Mouse (Mus musculus): Measurements from ENCODE around the gene Upk3b. TPM values are rescaled to one million over a fixed set of nuclear protein-coding genes. Genes with fewer than 3 reads are reported as not detected.

The Upk3b gene
- total and polyA plus RNA-seq, 3 experiments, result 0.09 TPM; not detected in 2

DNA sequence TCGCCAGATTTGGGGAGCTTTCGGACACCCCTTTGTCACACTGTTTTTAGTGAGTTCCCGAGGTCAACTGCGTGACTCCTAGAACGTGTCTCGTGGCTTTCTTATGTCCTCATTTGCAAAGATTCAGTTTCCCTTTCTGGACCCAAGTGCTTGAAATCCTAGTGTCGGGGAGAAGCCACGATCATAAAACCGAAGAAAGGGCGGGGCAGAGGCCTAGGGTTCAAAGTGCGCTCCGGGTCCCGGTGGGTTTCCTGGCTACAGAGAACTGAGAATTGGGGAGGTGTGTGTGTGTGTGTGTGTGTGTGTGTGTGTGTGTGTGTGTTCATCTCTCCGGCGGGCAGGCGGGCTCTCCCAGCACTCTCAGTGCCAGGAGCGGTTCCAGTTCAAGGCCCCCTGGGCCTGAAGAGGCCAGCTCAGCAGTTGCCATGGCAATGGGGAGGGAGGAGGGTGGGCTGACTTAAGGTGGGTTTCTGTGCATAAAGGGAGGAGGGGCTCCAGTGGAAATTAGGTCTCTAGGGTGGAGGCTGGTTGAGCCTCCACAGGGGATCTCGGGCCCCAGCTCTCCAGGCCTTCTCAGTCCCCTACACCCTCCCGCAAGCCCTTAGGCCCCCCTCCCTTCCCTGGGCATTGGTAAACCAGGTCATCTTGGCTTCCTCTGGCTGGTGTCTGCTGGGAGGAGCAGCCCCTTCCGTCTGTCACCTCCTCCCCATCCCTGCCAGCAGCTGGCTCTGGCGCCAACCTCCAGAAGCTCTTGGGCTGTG is 46.8 kb downstream of the Upk3b start:
- H3K36me3 ChIP-seq (replicated peaks in 1 of 2; ENCODE audit: control insufficient read depth in 1 of 2, insufficient read depth in 1 of 2, low read length in 1 of 2), result no peaks in the 10 kb centered on the region
- DNase-seq (ENCODE audit: extremely low read depth), result no peak
- peaks cover 66% of the 10 kb centered on the region for H3K27me3 ChIP-seq (replicated peaks)
- H3K9me3 ChIP-seq (replicated peaks; ENCODE audit: low read length), result peaks cover 5% of the 10 kb centered on the region
- H3K79me2 ChIP-seq (replicated peaks; ENCODE audit: control insufficient read depth, extremely low read depth, insufficient read depth, poor library complexity, severe bottlenecking), result no peaks in the 10 kb centered on the region
- in situ Hi-C loops (cut with MboI; ENCODE audit: low pct_ligation_motif_present, low pct_unique_long_range_greater_than_20kb, low sequenced_read_pairs) (loop anchor here (5.0 kb wide), 1 partner anchor 52 kb away; the partner anchor contains the start of genes Alkbh4 and Lrwd1), dilution Hi-C loops (cut with MboI; ENCODE audit: extremely low pct_ligation_motif_present, extremely low pct_unique_long_range_greater_than_20kb, low sequenced_read_pairs) (no loop called here)
- no peak overlapping the region; the same call in 1 of the 2 replicates for H3K9ac ChIP-seq (ENCODE audit: insufficient read depth, low read depth)
- TF ChIP-seq NRF1 (IDR thresholded peaks at IDR 0.05; ENCODE audit: low read depth, low read length) (no peak), E2F4 (IDR thresholded peaks at IDR 0.05; ENCODE audit: insufficient replicate concordance, low read depth, low read length) (no peak), PAX5 (IDR thresholded peaks at IDR 0.05; ENCODE audit: low read length) (no peak), JUND (conservative IDR thresholded peaks at IDR 0.05; ENCODE audit: low read depth, low read length) (no peak), CHD2 (IDR thresholded peaks at IDR 0.05; ENCODE audit: low read length) (no peak), ZNF384 (IDR thresholded peaks at IDR 0.05; ENCODE audit: low read depth, low read length) (no peak), ZKSCAN1 (IDR thresholded peaks at IDR 0.05; ENCODE audit: borderline replicate concordance, low read depth, low read length) (no peak), MEF2A (IDR thresholded peaks at IDR 0.05; ENCODE audit: borderline replicate concordance, low read depth, low read length) (no peak), RCOR1 (conservative IDR thresholded peaks at IDR 0.05; ENCODE audit: low read depth, low read length) (no peak), CTCF (conservative IDR thresholded peaks at IDR 0.05 in 1 of 2, IDR thresholded peaks at IDR 0.05 in 1 of 2; ENCODE audit: low read depth in 2 of 2, low read length in 2 of 2) (no peak), UBTF (IDR thresholded peaks at IDR 0.05; ENCODE audit: low read depth, low read length) (no peak), USF1 (IDR thresholded peaks at IDR 0.05; ENCODE audit: low read depth, low read length) (no peak), ELF1 (IDR thresholded peaks at IDR 0.05; ENCODE audit: low read depth, low read length) (no peak), KAT2A (IDR thresholded peaks at IDR 0.05; ENCODE audit: insufficient replicate concordance, low read length) (no peak), GABPA (IDR thresholded peaks at IDR 0.05; ENCODE audit: insufficient replicate concordance, low read depth, low read length) (no peak), MYC (IDR thresholded peaks at IDR 0.05; ENCODE audit: low read depth, low read length) (0 out of 2 replicates have a peak, but pooled peaks have one; percentile 21), TBP (conservative IDR thresholded peaks at IDR 0.05; ENCODE audit: low read depth, low read length) (no peak), SMC3 (IDR thresholded peaks at IDR 0.05; ENCODE audit: low read depth, low read length) (no peak), IRF4 (IDR thresholded peaks at IDR 0.05; ENCODE audit: low read depth, low read length) (peak; percentile 48), CHD1 (IDR thresholded peaks at IDR 0.05; ENCODE audit: low read depth, low read length) (no peak), TCF12 (IDR thresholded peaks at IDR 0.05; ENCODE audit: low read depth, low read length) (no peak), ZC3H11A (IDR thresholded peaks at IDR 0.05; ENCODE audit: low read depth, low read length) (no peak), POLR2A (IDR thresholded peaks at IDR 0.05; ENCODE audit: low read depth, low read length) (no peak), BHLHE40 (IDR thresholded peaks at IDR 0.05; ENCODE audit: low read depth, low read length) (peak; percentile 73)
- H3K4me1 ChIP-seq (ENCODE audit: control insufficient read depth in 1 of 2, insufficient read depth in 2 of 2), result peaks cover 5 to 30% of the 10 kb centered on the region in 2 experiments; a peak in 3 of 4 replicates
- peak overlapping the region; percentile 93 for H3K4me2 ChIP-seq (ENCODE audit: insufficient read depth, low read depth, poor library complexity, severe bottlenecking)
- peak overlapping the region in 1 of 3 experiments; percentile 11 for H3K4me3 ChIP-seq (replicated peaks in 1 of 3; ENCODE audit: low read depth in 2 of 3, low read length in 2 of 3, poor library complexity in 1 of 3)
- H3K27ac ChIP-seq (ENCODE audit: insufficient read depth, low read depth), result no peak overlapping the region

Measured in CH12.LX (cell line).